Mouse (Mus musculus) lung, postnatal 0 days (tissue): ENCODE measurements at regions not wholly inside any gene's neighbourhood (a gene's known extent, or its start where the extent isn't known, plus 50 kb on each side); places are given as distances from the start of the nearest gene placed in this dataset. TPM values are rescaled to one million over a fixed set of nuclear protein-coding genes. Genes with fewer than 3 reads are reported as not detected.

Experiments used
- ATAC-seq: fragments of 200-750 bp; cut with Nextera tagmentation; 2 replicates; pipeline ENCODE4 v1.8.0; 2017; ENCODE audit warnings: moderate library complexity
- DNase-seq: peaks from one replicate; pipeline ENCODE4 v3.0.0-alpha.2; 2016; ENCODE audit warnings: low spot score
- H3K27ac ChIP-seq: fragments of 300-500 bp; sonication (generic); 2 replicates; pipeline ENCODE4 v1.5.1; 2014; ENCODE audit warnings: antibody characterized with exemption, mild to moderate bottlenecking, low read length, mixed read lengths
- H3K27me3 ChIP-seq: fragments of 300-500 bp; sonication (generic); replicated peaks from 2 replicates; pipeline ENCODE4 v1.6.1; 2014; ENCODE audit warnings: low read length, mixed read lengths; ENCODE audit not compliant: insufficient read depth
- H3K36me3 ChIP-seq: fragments of 300-500 bp; sonication (generic); 2 replicates; pipeline ENCODE4 v1.6.1; 2014; ENCODE audit warnings: low read length, mixed read lengths; ENCODE audit not compliant: insufficient read depth
- H3K4me1 ChIP-seq: fragments of 300-500 bp; sonication (generic); 2 replicates; pipeline ENCODE4 v1.6.1; 2014; ENCODE audit warnings: antibody characterized with exemption, low read depth, low read length, mixed read lengths; ENCODE audit not compliant: insufficient read depth
- H3K4me2 ChIP-seq: fragments of 300-500 bp; sonication (generic); replicated peaks from 2 replicates; pipeline ENCODE4 v1.6.1; 2014; ENCODE audit warnings: low read depth, mild to moderate bottlenecking, low read length, moderate library complexity, mixed read lengths
- H3K4me3 ChIP-seq: fragments of 300-500 bp; sonication (generic); 2 replicates; pipeline ENCODE4 v1.5.1; 2014; ENCODE audit warnings: low read depth, low read length
- H3K9ac ChIP-seq: fragments of 300-500 bp; sonication (generic); replicated peaks from 2 replicates; pipeline ENCODE4 v1.6.1; 2014; ENCODE audit warnings: low read depth, mild to moderate bottlenecking
- H3K9me3 ChIP-seq: fragments of 300-500 bp; sonication (generic); 2 replicates; pipeline ENCODE4 v1.6.1; 2016; ENCODE audit warnings: low read length, mixed read lengths
- CTCF ChIP-seq: IDR thresholded peaks from 2 replicates; pipeline ENCODE4 v1.5.1; 2016; ENCODE audit warnings: antibody characterized with exemption, mild to moderate bottlenecking
- EP300 ChIP-seq: IDR thresholded peaks from 2 replicates; pipeline ENCODE4 v1.6.1; 2016; ENCODE audit warnings: antibody characterized with exemption, mild to moderate bottlenecking, control low read depth
- WGBS: fragments of 180-500 bp; shearing (Covaris S2); extraction: QIAGEN DNeasy Blood & Tissue Kit; methylation state at CpG from one replicate; pipeline ENCODE4 v1.1.7; 2014; 5-methylcytosine and 5-hydroxymethylcytosine counted together
- microRNA-seq: library from miRNA; unstranded; fragments of <30 nt; microRNA quantifications from one replicate; pipeline ENCODE4, GENCODE M21; 2016

DNA sequence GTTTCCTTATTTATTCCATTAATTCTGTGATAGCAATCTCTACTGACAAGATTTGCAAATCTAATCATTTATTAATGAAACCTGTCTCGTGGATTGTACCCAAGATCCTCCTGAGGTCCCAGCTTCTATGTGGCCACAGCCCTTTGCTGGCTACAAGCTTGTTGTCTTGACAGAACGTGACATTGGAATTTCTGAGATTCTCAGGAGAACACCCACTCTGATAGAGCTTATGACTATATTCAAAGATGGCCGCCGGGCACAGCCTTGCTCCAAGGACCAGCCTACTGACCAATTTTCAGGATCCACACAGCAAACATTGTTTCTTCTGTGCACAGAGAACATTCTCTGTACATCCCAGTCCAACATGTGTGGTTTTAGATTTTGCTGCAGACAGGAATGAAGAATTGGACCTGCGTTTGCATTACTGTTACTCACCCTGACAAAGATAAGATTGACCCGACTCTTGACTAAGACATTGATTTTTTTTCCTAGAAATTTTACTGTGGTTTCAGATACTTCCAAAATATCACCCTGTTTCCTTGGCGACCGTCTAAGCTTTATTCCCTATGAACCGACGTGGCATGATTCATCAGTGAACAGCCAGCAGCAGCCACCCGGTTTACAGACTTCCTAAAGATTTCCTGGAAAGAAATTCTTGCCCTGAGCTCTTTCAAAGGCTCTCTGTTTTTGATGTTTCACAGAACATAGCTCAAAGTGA, 65.9 kb upstream of the Klf7 start:
- DNase-seq (no peak), ATAC-seq (no peak)
- H3K27me3 ChIP-seq: no peaks in the 10 kb centered on the region
- no peaks in the 10 kb centered on the region for H3K9me3 ChIP-seq
- 66% methylated on average over 11 of the region's 11 CpGs for WGBS
- TF ChIP-seq CTCF: no peak
- TF ChIP-seq EP300: no peak
- no peak overlapping the region for H3K27ac ChIP-seq
- H3K9ac ChIP-seq: no peak overlapping the region
- no peaks in the 10 kb centered on the region for H3K4me1 ChIP-seq
- H3K4me3 ChIP-seq: no peak overlapping the region
- no peak overlapping the region for H3K4me2 ChIP-seq
- no peaks in the 10 kb centered on the region for H3K36me3 ChIP-seq

DNA sequence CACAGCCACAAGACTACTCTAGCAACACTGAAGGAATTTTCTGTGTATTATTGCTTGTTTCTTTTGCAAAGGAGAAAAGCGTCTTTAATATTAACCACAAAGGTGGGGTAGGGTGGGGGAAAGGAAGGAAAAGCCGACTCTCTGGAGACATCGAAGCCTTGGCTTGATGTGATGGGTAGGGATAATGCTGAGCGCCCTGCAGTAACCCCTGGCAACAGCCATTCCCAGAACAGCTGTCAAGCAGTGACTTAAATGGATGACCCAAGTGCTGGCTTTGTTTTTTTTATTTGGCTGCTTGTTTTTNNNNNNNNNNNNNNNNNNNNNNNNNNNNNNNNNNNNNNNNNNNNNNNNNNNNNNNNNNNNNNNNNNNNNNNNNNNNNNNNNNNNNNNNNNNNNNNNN, 51.6 kb upstream of the Klf7 start:
- Histone ChIP-seq H3K27me3 (no peaks in the 10 kb centered on the region), H3K4me3 (no peak overlapping the region), H3K9me3 (no peaks in the 10 kb centered on the region), H3K9ac (no peak overlapping the region), H3K4me2 (no peak overlapping the region), H3K4me1 (no peaks in the 10 kb centered on the region), H3K27ac (no peak overlapping the region), H3K36me3 (no peaks in the 10 kb centered on the region)
- DNase-seq (no peak), ATAC-seq (no peak)
- TF ChIP-seq CTCF: no peak
- no peak for TF ChIP-seq EP300
- 55% methylated on average over 4 of the region's 4 CpGs for WGBS

DNA sequence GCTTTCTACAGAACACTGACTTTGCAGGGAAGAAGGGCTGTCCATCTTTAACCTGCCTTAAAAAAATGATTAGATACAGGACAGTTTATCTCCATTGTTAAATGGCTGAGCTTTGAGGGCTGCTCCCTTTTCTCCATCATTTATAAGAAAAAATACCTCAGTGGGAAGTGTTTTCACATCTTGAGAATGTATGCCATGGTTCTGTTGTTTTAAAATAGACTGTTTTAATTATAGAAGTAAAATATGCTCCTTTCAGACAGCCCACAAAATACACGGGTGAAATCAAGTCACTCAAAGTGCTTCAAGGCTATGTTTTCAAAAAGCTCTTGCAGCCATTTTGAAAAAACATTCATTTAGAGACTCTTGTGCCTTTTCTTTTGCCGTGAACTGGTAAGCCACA, 50.0 kb upstream of the Klf7 start:
- TF ChIP-seq EP300 (no peak), CTCF (no peak)
- Histone ChIP-seq H3K4me3 (no peak overlapping the region), H3K36me3 (no peaks in the 10 kb centered on the region), H3K27me3 (no peaks in the 10 kb centered on the region), H3K9me3 (no peaks in the 10 kb centered on the region), H3K9ac (no peak overlapping the region), H3K27ac (no peak overlapping the region), H3K4me1 (no peaks in the 10 kb centered on the region), H3K4me2 (no peak overlapping the region)
- WGBS: 62% methylated on average over 2 of the region's 2 CpGs
- DNase-seq: no peak
- no peak for ATAC-seq

Small RNA genes lying in the stretch of these regions (microRNA-seq; reads per million reads assigned to microRNA genes)
- gene Gm25748: not detected
